Mouse (Mus musculus): ENCODE data around the gene Rem1.

The Rem1 gene

GRCm38 (mm10) chr2:152674148-152674547, 47.4 kb downstream of the Rem1 start:
- no peak for DNase-seq (ENCODE audit: low spot score in 2 of 2)

GRCm38 (mm10) chr2:152675252-152675791, 48.6 kb downstream of the Rem1 start:
- no peak for DNase-seq (ENCODE audit: low spot score in 2 of 2)

GRCm38 (mm10) chr2:152678302-152678701, 51.6 kb downstream of the Rem1 start:
- DNase-seq (ENCODE audit: low spot score in 2 of 2) = no peak

GRCm38 (mm10) chr2:152678925-152679324, 52.2 kb downstream of the Rem1 start:
- DNase-seq (ENCODE audit: low spot score in 2 of 2) = no peak

- no peak for DNase-seq (ENCODE audit: low spot score in 2 of 2)
These were observed 53.1 kb downstream of the Rem1 start for GRCm38 (mm10) chr2:152679701-152680355.

- no peak for DNase-seq (ENCODE audit: low spot score in 2 of 2)
These were observed 56.3 kb downstream of the Rem1 start for GRCm38 (mm10) chr2:152683086-152683485.
